Mouse (Mus musculus) left cerebral cortex, adult 11 months (tissue): ENCODE results near the gene Adgrd1.
"Not testable (repeated sequence)": the region's sequence is repeated elsewhere in the genome, so short reads cannot be mapped to it uniquely, and the experiment has no call there.

Experiments
- DNase-seq: peaks from one replicate; pipeline ENCODE4 v3.0.0; 2022; ENCODE audit warnings: low spot score

Gene Adgrd1

GRCm38 (mm10) chr5:129094236-129094635 lies 2.3 kb upstream of the Adgrd1 start:
- DNase-seq: no peak

GRCm38 (mm10) chr5:129104043-129104442 lies 7.5 kb downstream of the Adgrd1 start:
- DNase-seq: no peak

GRCm38 (mm10) chr5:129111729-129112128 lies 15.2 kb downstream of the Adgrd1 start:
- no peak for DNase-seq

- DNase-seq: peak; percentile 80
These were observed 17.4 kb downstream of the Adgrd1 start for GRCm38 (mm10) chr5:129113741-129114476.

GRCm38 (mm10) chr5:129116299-129116698 lies 19.7 kb downstream of the Adgrd1 start:
- no peak for DNase-seq

- no peak for DNase-seq
These were observed 21.1 kb downstream of the Adgrd1 start for GRCm38 (mm10) chr5:129117593-129118113.

- no peak for DNase-seq
These were observed 22.0 kb downstream of the Adgrd1 start for GRCm38 (mm10) chr5:129118523-129118922.

- DNase-seq: no peak
These were observed 22.6 kb downstream of the Adgrd1 start for GRCm38 (mm10) chr5:129119146-129119545.

GRCm38 (mm10) chr5:129121654-129122285 lies 25.2 kb downstream of the Adgrd1 start:
- no peak for DNase-seq

GRCm38 (mm10) chr5:129122491-129122890 lies 25.9 kb downstream of the Adgrd1 start:
- no peak for DNase-seq

- no peak for DNase-seq
These were observed 27.7 kb downstream of the Adgrd1 start for GRCm38 (mm10) chr5:129124070-129124828.

- not testable (repeated sequence) for DNase-seq
These were observed 31.8 kb downstream of the Adgrd1 start for GRCm38 (mm10) chr5:129128310-129128709.

GRCm38 (mm10) chr5:129130301-129130700 lies 33.8 kb downstream of the Adgrd1 start:
- no peak for DNase-seq

GRCm38 (mm10) chr5:129137405-129137804 lies 40.9 kb downstream of the Adgrd1 start:
- no peak for DNase-seq

GRCm38 (mm10) chr5:129138576-129138975 lies 42.0 kb downstream of the Adgrd1 start:
- DNase-seq: peak; percentile 60

- no peak for DNase-seq
These were observed 46.3 kb downstream of the Adgrd1 start for GRCm38 (mm10) chr5:129142801-129143200.

GRCm38 (mm10) chr5:129145307-129145935 lies 48.9 kb downstream of the Adgrd1 start:
- DNase-seq: no peak

- DNase-seq: no peak
These were observed 50.5 kb downstream of the Adgrd1 start for GRCm38 (mm10) chr5:129146892-129147509.

- DNase-seq: no peak
These were observed 51.9 kb downstream of the Adgrd1 start for GRCm38 (mm10) chr5:129148485-129148884.

GRCm38 (mm10) chr5:129155023-129155901 lies 58.7 kb downstream of the Adgrd1 start:
- no peak for DNase-seq

GRCm38 (mm10) chr5:129155902-129156311 lies 59.4 kb downstream of the Adgrd1 start:
- no peak for DNase-seq
